Comparison of ENCODE assay signal across 28 mouse cellular contexts in genomic region chr11:19961766-19962365, GRCm38 (mm10). TPM values are rescaled to one million over a fixed set of nuclear protein-coding genes. Genes with fewer than 3 reads are reported as not detected.
DNase-seq lines count a peak whose midpoint lies in the region; ATAC-seq and TF ChIP-seq lines count a peak whose summit lies in the region.
"Had no signal": no experiment of that assay in that cellular context is flagged by ENCODE, and none has a peak within 500 bp of the region (broad histone marks: within the 10 kb centered on the region; RNA-seq: fewer than 3 reads in every experiment).

No protein-coding gene starts in this region.

- no peak for TF ChIP-seq CTCF in lung, embryonic 14.5 days (IDR thresholded peaks at IDR 0.05; ENCODE audit: low read depth)

- DNase-seq in adrenal gland, adult 2 months, result peak; percentile 69
- no peak for DNase-seq in adrenal gland, postnatal 10 days
- DNase-seq in embryonic facial prominence, embryonic 10.5 days (ENCODE audit: low spot score), result no peak
- DNase-seq in hindbrain, embryonic 14.5 days (ENCODE audit: low spot score), result no peak
- peak; percentile 76 for DNase-seq in lung, embryonic 14.5 days
- DNase-seq in lung, postnatal 25 days (ENCODE audit: low spot score), result no peak
- DNase-seq: cerebellum, adult 11-12 months; gastrocnemius, postnatal 14 days; heart, adult 11 months; heart, postnatal 36 days; kidney, postnatal 4 days; right cerebral cortex, postnatal 4 days; thymus, adult 2 months; thymus, postnatal 36 days had no signal

- ATAC-seq in embryonic facial prominence, embryonic 15.5 days (ENCODE audit: insufficient number of reproducible peaks, low FRiP score, low TSS enrichment, low read depth), result no peak
- no peak for ATAC-seq in hindbrain, embryonic 16.5 days
- ATAC-seq in hindbrain, embryonic 14.5 days (ENCODE audit: low FRiP score), result no peak
- no peak for ATAC-seq in lung, embryonic 14.5 days (ENCODE audit: insufficient read depth)
- ATAC-seq: activated CD4-positive, CD25-positive, alpha-beta regulatory T cell, adult 4 months; forebrain, embryonic 13.5 days; midbrain, embryonic 13.5 days had no signal

- 0 out of 2 replicates have a peak overlapping the region, but pooled peaks have one; percentile 17 for H3K27ac ChIP-seq in embryonic facial prominence, embryonic 15.5 days (replicated peaks)
- no peak overlapping the region for H3K27ac ChIP-seq in embryonic facial prominence, embryonic 10.5 days (replicated peaks)
- H3K27ac ChIP-seq in hindbrain, embryonic 16.5 days (ENCODE audit: low read depth, low read length), result 0 out of 2 replicates have a peak overlapping the region, but pooled peaks have one; percentile 37
- H3K27ac ChIP-seq in hindbrain, embryonic 14.5 days, result no peak overlapping the region
- no peak overlapping the region for H3K27ac ChIP-seq in lung, embryonic 14.5 days (ENCODE audit: low read depth)
- H3K27ac ChIP-seq: hindbrain, embryonic 12.5 days; limb, embryonic 10.5 days; limb, embryonic 15.5 days; liver, embryonic 14.5 days; lung, embryonic 15.5 days; macrophage; midbrain, embryonic 13.5 days had no signal

- 58% methylated on average over 12 of the region's 12 CpGs for WGBS in embryonic facial prominence, embryonic 15.5 days
- WGBS in embryonic facial prominence, embryonic 10.5 days, result 90% methylated on average over 12 of the region's 12 CpGs
- WGBS in hindbrain, embryonic 16.5 days, result 80% methylated on average over 12 of the region's 12 CpGs
- WGBS in hindbrain, embryonic 14.5 days, result 85% methylated on average over 12 of the region's 12 CpGs
- WGBS in lung, embryonic 14.5 days, result 55% methylated on average over 12 of the region's 12 CpGs

- no peaks in the 10 kb centered on the region for H3K9me3 ChIP-seq in embryonic facial prominence, embryonic 15.5 days (replicated peaks)
- H3K9me3 ChIP-seq in embryonic facial prominence, embryonic 10.5 days, result no peaks in the 10 kb centered on the region
- no peaks in the 10 kb centered on the region for H3K9me3 ChIP-seq in hindbrain, embryonic 16.5 days (ENCODE audit: control insufficient read depth, low read length)
- H3K9me3 ChIP-seq in hindbrain, embryonic 14.5 days (ENCODE audit: control insufficient read depth, low read length), result no peaks in the 10 kb centered on the region
- H3K9me3 ChIP-seq in lung, embryonic 14.5 days (ENCODE audit: low read depth, low read length), result no peaks in the 10 kb centered on the region
- H3K9me3 ChIP-seq: forebrain, embryonic 13.5 days; heart, embryonic 12.5 days; hindbrain, embryonic 12.5 days; limb, embryonic 10.5 days; limb, embryonic 15.5 days; lung, embryonic 15.5 days; midbrain, embryonic 13.5 days; neural tube, embryonic 13.5 days had no signal

- H3K27me3 ChIP-seq in embryonic facial prominence, embryonic 15.5 days, result no peaks in the 10 kb centered on the region
- H3K27me3 ChIP-seq in embryonic facial prominence, embryonic 10.5 days (replicated peaks; ENCODE audit: low read depth, poor library complexity, severe bottlenecking), result no peaks in the 10 kb centered on the region
- H3K27me3 ChIP-seq in hindbrain, embryonic 16.5 days (replicated peaks; ENCODE audit: control insufficient read depth, insufficient read depth, low read length), result no peaks in the 10 kb centered on the region
- H3K27me3 ChIP-seq in hindbrain, embryonic 14.5 days (ENCODE audit: control insufficient read depth, insufficient read depth, low read length), result no peaks in the 10 kb centered on the region
- no peaks in the 10 kb centered on the region for H3K27me3 ChIP-seq in lung, embryonic 14.5 days (ENCODE audit: insufficient read depth, low read length)
- H3K27me3 ChIP-seq: CH12.LX; forebrain, embryonic 13.5 days; heart, embryonic 12.5 days; hindbrain, embryonic 12.5 days; limb, embryonic 15.5 days; lung, embryonic 15.5 days; midbrain, embryonic 13.5 days; neural tube, embryonic 13.5 days had no signal

- H3K4me2 ChIP-seq in embryonic facial prominence, embryonic 15.5 days (replicated peaks), result no peak overlapping the region
- H3K4me2 ChIP-seq in hindbrain, embryonic 16.5 days (ENCODE audit: low read length), result no peak overlapping the region
- no peak overlapping the region for H3K4me2 ChIP-seq in hindbrain, embryonic 14.5 days (replicated peaks)
- H3K4me2 ChIP-seq in lung, embryonic 14.5 days, result no peak overlapping the region
- H3K4me2 ChIP-seq: forebrain, embryonic 13.5 days; heart, embryonic 12.5 days; hindbrain, embryonic 12.5 days; limb, embryonic 15.5 days; lung, embryonic 15.5 days; midbrain, embryonic 13.5 days; neural tube, embryonic 13.5 days had no signal

- no peak overlapping the region for H3K9ac ChIP-seq in embryonic facial prominence, embryonic 15.5 days
- H3K9ac ChIP-seq in hindbrain, embryonic 16.5 days (ENCODE audit: low read depth, low read length), result no peak overlapping the region
- H3K9ac ChIP-seq in hindbrain, embryonic 14.5 days, result no peak overlapping the region
- H3K9ac ChIP-seq in lung, embryonic 14.5 days, result no peak overlapping the region
- H3K9ac ChIP-seq: forebrain, embryonic 13.5 days; heart, embryonic 12.5 days; hindbrain, embryonic 12.5 days; limb, embryonic 15.5 days; liver, embryonic 14.5 days; lung, embryonic 15.5 days; midbrain, embryonic 13.5 days had no signal

- no peak overlapping the region for H3K4me3 ChIP-seq in embryonic facial prominence, embryonic 15.5 days (replicated peaks)
- no peak overlapping the region for H3K4me3 ChIP-seq in embryonic facial prominence, embryonic 10.5 days
- H3K4me3 ChIP-seq in hindbrain, embryonic 16.5 days (ENCODE audit: low read length), result no peak overlapping the region
- H3K4me3 ChIP-seq in hindbrain, embryonic 14.5 days (replicated peaks; ENCODE audit: low read length), result no peak overlapping the region
- no peak overlapping the region for H3K4me3 ChIP-seq in lung, embryonic 14.5 days (ENCODE audit: low read depth, low read length)
- H3K4me3 ChIP-seq: forebrain, embryonic 13.5 days; heart, embryonic 12.5 days; hindbrain, embryonic 12.5 days; limb, embryonic 10.5 days; limb, embryonic 15.5 days; lung, embryonic 15.5 days; midbrain, embryonic 13.5 days; neural tube, embryonic 13.5 days had no signal

- no peaks in the 10 kb centered on the region for H3K36me3 ChIP-seq in embryonic facial prominence, embryonic 15.5 days
- peaks cover 15% of the 10 kb centered on the region for H3K36me3 ChIP-seq in embryonic facial prominence, embryonic 10.5 days (replicated peaks)
- no peaks in the 10 kb centered on the region for H3K36me3 ChIP-seq in hindbrain, embryonic 16.5 days (ENCODE audit: control insufficient read depth, insufficient read depth, low read length)
- no peaks in the 10 kb centered on the region for H3K36me3 ChIP-seq in hindbrain, embryonic 14.5 days (replicated peaks; ENCODE audit: control insufficient read depth, insufficient read depth)
- no peaks in the 10 kb centered on the region for H3K36me3 ChIP-seq in lung, embryonic 14.5 days (ENCODE audit: insufficient read depth)
- H3K36me3 ChIP-seq: heart, embryonic 12.5 days; hindbrain, embryonic 12.5 days; limb, embryonic 15.5 days; lung, embryonic 15.5 days; midbrain, embryonic 13.5 days; neural tube, embryonic 13.5 days had no signal

- peaks cover 66% of the 10 kb centered on the region for H3K4me1 ChIP-seq in embryonic facial prominence, embryonic 15.5 days
- H3K4me1 ChIP-seq in embryonic facial prominence, embryonic 10.5 days, result peaks cover 58% of the 10 kb centered on the region
- peaks cover 10% of the 10 kb centered on the region for H3K4me1 ChIP-seq in hindbrain, embryonic 16.5 days (ENCODE audit: control insufficient read depth, insufficient read depth, low read depth, low read length)
- H3K4me1 ChIP-seq in hindbrain, embryonic 14.5 days (replicated peaks; ENCODE audit: control insufficient read depth, insufficient read depth, low read length), result peaks cover 14% of the 10 kb centered on the region
- peaks cover 31% of the 10 kb centered on the region for H3K4me1 ChIP-seq in lung, embryonic 14.5 days (ENCODE audit: insufficient read depth)

RNA-seq across cellular contexts. Expression of gene Spred2, which starts 37.7 kb away (rescaled TPM):
- total RNA-seq in adrenal gland, adult 2 months (2021), result 10 to 100 TPM; 27.5 to 34.0 TPM
- 26.3 and 36.6 TPM in 2 replicates for polyA plus RNA-seq in adrenal gland, adult 2 months (2012; rRNA removed)
- total RNA-seq in adrenal gland, postnatal 10 days (2021), result 10 to 100 TPM; 33.1 to 37.0 TPM
- 8.5 and 9.7 TPM in 2 replicates for polyA plus RNA-seq in embryonic facial prominence, embryonic 15.5 days (2015; fragmentation: Nextera tagmentation; extraction: Ambion mirVana)
- 8.3 and 8.6 TPM in 2 replicates for polyA plus RNA-seq in embryonic facial prominence, embryonic 10.5 days (2016; fragmentation: Nextera tagmentation; extraction: Ambion mirVana)
- polyA plus RNA-seq in hindbrain, embryonic 16.5 days (2015; fragmentation: Nextera tagmentation; extraction: Ambion mirVana), result 6.7 and 7.4 TPM in 2 replicates
- polyA plus RNA-seq in hindbrain, embryonic 14.5 days (2014; fragmentation: Nextera tagmentation; extraction: Ambion mirVana), result 6.4 and 8.0 TPM in 2 replicates
- 7.0 and 7.2 TPM in 2 replicates for polyA plus RNA-seq in lung, embryonic 14.5 days (2014; fragmentation: Nextera tagmentation; extraction: Ambion mirVana)

Comparison
In these comparisons a context has a peak if more than half of its experiments do, and no peak if none do; other contexts are left out.
1. DNase-seq: peak in adrenal gland, adult 2 months (single experiment) and lung, embryonic 14.5 days (single experiment); none in adrenal gland, postnatal 10 days (single experiment), embryonic facial prominence, embryonic 10.5 days (single experiment), hindbrain, embryonic 14.5 days (single experiment) and lung, postnatal 25 days (single experiment).
2. H3K27ac ChIP-seq: peak in embryonic facial prominence, embryonic 15.5 days (single experiment) and hindbrain, embryonic 16.5 days (single experiment); none in embryonic facial prominence, embryonic 10.5 days (single experiment), hindbrain, embryonic 14.5 days (single experiment) and lung, embryonic 14.5 days (single experiment).